Mouse (Mus musculus): ENCODE data around the gene 1600015I10Rik.

The 1600015I10Rik gene

DNA sequence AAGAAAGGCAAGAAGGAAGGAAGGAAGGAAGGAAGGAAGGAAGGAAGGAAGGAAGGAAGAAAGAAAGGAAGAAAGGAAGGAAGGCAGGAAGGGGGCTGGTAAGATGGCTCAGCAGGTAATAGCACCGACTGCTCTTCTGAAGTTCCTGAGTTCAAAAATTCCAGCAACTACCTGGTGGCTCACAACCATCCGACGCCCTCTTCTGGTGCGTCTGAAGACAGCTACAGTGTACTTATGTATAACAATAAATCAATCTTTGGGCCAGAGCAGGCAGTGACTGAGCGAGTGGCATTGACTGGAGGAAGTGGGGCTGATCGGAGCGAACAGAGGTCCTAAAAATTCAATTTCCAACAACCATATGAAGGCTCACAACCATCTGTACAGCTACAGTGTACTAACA, 29.5 kb downstream of the 1600015I10Rik start:
- in situ Hi-C loops (cut with MboI, MseI): loop anchor here (5.0 to 25.0 kb wide), 2 partner anchors 97 to 1928 kb away; no protein-coding TSS in a partner anchor

DNA sequence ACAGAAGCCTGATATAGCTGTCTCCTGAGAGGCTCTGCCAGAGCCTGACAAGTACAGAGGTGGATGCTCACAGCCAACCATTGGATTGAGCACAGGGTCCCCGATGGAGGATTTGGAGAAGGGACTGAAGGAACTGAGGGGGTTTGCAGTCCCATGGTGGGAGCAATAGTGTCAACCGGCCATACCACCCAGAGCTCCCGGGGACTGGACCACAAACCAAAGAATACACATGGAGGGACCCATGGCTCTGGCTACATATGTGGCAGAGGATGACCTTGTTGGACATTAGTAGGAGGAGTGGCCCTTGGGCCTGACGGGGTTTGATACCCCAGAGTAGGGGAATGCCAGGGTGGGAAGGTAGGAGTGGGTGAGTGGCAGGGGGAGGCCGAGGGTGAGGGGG, 37.0 kb downstream of the 1600015I10Rik start:
- in situ Hi-C loops (cut with MboI, MseI): loop anchor here in 1 of 2 experiments (25.0 kb wide), 1 partner anchor 1921 kb away; no protein-coding TSS in a partner anchor

DNA sequence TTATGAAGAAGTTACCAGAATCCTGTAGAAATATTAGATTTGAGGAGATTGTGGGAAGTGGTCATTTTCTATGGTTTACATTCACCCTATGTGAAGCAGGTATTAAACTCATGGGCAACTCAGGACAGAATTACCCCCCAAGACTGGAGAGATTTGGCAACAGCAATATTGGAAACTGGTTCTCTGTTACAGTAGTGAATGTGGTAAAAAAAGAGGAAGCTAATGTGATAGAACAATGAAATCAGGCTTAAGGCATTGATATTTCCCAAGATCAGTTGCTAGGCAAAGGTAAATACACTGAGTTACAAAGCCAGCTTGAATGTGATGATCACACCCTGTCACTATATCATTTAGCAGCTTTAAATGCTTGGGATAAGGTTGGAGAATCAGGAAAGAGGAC, 38.2 kb downstream of the 1600015I10Rik start:
- in situ Hi-C loops (cut with MboI, MseI): loop anchor here in 1 of 2 experiments (25.0 kb wide), 1 partner anchor 1919 kb away; no protein-coding TSS in a partner anchor

DNA sequence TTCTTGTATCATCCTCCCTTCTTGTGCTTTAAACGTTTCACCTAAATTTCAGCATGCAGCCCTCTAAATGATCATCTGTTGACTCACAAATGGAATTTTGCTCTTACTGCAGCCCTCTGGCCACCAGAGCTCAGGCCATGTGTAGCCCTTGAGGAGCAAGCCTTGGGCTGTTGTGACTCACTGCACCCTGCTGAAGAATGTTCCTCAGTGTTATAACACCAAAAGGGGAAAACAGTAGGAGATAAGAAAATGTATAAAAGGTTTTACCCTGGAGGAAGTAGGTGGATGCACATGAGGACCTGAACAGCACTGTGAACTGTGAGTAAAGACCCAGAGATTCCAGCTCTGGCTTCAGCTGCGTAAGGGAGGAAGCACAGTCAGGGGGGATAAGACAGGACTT, 45.0 kb downstream of the 1600015I10Rik start, which contains the start of gene Doxl2:
TSS of gene Doxl2 (plus strand) at position 301 of the 400 bp plus-strand sequence.
- in situ Hi-C loops (cut with MboI, MseI): loop anchor here in 1 of 2 experiments (25.0 kb wide), 1 partner anchor 1913 kb away; no protein-coding TSS in a partner anchor

DNA sequence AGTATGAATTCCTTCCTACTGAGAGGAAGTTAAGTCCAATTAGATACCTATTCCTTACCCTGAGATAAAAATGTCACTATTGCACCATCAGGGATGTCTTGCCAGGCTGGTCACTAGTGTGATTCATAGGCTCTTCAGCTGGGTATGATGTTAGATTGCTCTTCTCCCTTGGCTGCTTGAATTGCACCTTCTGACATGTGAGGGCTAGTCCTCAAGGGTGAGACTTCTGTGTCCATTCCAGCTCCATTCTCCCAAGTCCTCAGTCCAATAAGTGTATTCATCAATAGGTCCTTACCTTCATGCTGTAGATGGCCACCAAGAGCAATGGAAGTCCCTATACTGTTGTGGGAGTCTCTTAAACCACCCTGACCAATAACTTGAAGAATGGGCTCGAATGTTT, 49.9 kb downstream of the 1600015I10Rik start:
- in situ Hi-C loops (cut with MboI, MseI): no loop called here

DNA sequence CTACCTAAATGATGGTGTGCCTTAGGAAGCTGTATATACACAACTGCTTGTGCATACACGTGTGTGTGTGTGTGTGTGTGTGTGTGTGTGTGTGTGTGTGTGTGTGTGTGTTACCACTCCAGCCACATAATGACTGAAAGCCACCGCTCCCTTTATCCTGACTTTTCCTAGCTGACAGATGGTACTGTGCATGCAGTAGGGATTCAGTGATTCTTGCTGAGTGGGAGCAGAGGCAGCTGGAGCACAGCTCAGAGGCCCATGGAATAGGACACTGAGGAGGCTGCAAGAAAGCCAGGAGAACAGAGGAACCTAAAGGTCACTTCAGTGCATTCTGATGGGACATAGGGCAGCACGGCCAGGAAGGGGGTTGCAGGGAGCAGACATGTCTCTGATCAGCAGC, 52.6 kb downstream of the 1600015I10Rik start:
- in situ Hi-C loops (cut with MboI, MseI): no loop called here

All from T-helper 17 cell (primary cell).